Mouse (Mus musculus) forebrain, embryonic 16.5 days (tissue): ENCODE data around the gene Cep135. TPM values are rescaled to one million over a fixed set of nuclear protein-coding genes. Genes with fewer than 3 reads are reported as not detected.
A peak's percentile ranks its signal among the peaks of the same experiment; 100 is the strongest.

ENCODE experiments used
- ATAC-seq: fragments of 200-750 bp; cut with Nextera tagmentation; 2 replicates; pipeline ENCODE4 v1.8.0; 2017; ENCODE audit warnings: mild to moderate bottlenecking, moderate library complexity
- H3K27ac ChIP-seq: fragments of 300-500 bp; sonication (generic); 2 replicates; pipeline ENCODE4 v1.5.1; 2014; ENCODE audit warnings: low read length, control low read depth
- H3K27me3 ChIP-seq: fragments of 300-500 bp; sonication (generic); replicated peaks from 2 replicates; pipeline ENCODE4 v1.6.1; 2014; ENCODE audit warnings: low read length; ENCODE audit not compliant: control insufficient read depth, insufficient read depth
- H3K36me3 ChIP-seq: fragments of 300-500 bp; sonication (generic); 2 replicates; pipeline ENCODE4 v1.6.1; 2014; ENCODE audit not compliant: control insufficient read depth, insufficient read depth
- H3K4me1 ChIP-seq: fragments of 300-500 bp; sonication (generic); replicated peaks from 2 replicates; pipeline ENCODE4 v1.6.1; 2014; ENCODE audit warnings: low read length; ENCODE audit not compliant: control insufficient read depth, insufficient read depth
- H3K4me2 ChIP-seq: fragments of 300-500 bp; sonication (generic); 2 replicates; pipeline ENCODE4 v1.6.1; 2014; ENCODE audit warnings: mild to moderate bottlenecking, low read length, control low read depth
- H3K4me3 ChIP-seq: fragments of 300-500 bp; sonication (generic); replicated peaks from 2 replicates; pipeline ENCODE4 v1.5.1; 2014; ENCODE audit warnings: mild to moderate bottlenecking, low read length, control low read depth
- H3K9ac ChIP-seq: fragments of 300-500 bp; sonication (generic); replicated peaks from 2 replicates; pipeline ENCODE4 v1.6.1; 2014; ENCODE audit warnings: low read depth, low read length, control low read depth
- H3K9me3 ChIP-seq: fragments of 300-500 bp; sonication (generic); 2 replicates; pipeline ENCODE4 v1.6.1; 2016; ENCODE audit warnings: low read length; ENCODE audit not compliant: control insufficient read depth
- WGBS: fragments of 180-500 bp; shearing (Covaris S2); extraction: QIAGEN DNeasy Blood & Tissue Kit; methylation state at CpG from one replicate; pipeline ENCODE4 v1.1.7; 2014; 5-methylcytosine and 5-hydroxymethylcytosine counted together
- polyA plus RNA-seq: library from polyadenylated mRNA; unstranded; fragments of >200 nt; fragmentation: Nextera tagmentation; extraction: Ambion mirVana; gene quantifications from 2 replicates; pipeline ENCODE4 v1.2.1, GENCODE M21; 2015

Gene Cep135
- polyA plus RNA-seq, 1 experiment from 2014 or later, result 5.0 TPM

DNA sequence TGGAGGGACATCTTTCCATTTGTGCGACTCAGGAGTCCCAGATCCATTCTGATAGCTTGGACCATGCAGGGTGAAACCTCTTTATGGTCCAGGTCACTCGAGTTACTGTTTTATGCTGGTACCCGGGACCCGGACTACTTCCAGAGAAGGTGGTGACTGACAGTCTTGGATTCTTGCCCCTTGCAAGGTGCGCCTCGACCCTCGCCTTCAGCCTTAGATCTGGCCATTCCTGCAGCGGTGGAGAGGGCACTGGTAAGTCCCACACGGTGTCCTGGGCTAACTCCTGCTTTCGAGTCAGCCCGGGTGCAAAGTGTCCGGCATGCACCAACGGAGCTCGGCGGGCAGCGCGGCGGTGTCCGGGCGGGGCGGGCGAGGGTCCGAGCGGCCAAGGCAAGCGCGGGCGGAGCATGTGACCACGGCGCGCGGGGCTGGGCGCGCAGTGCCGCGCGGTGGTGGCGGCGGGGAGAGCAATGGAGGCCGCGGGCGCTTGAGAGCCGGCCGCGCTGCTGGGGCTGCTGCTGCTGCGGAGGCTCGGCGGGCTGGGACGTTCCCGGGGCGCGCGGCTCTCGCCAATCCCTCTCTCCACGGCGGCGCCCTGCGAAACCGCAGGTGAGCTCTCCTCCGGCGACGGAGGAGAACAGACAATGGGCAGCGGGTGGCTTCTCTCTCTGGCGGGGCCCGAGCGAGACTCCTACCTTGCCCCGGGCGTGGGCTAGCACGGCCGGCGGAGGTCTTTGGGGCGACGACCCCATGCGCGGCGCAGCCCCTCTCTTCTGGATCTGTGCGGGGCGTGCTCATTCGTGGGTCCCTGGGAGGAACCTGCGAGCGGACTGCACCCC is 69.0 kb downstream of the Cep135 start:
- peak; percentile 94 for ATAC-seq
- WGBS, result 1% methylated on average over 47 of the region's 80 CpGs
- Histone ChIP-seq H3K27ac (peak overlapping the region; percentile 99), H3K4me2 (peak overlapping the region; percentile 75), H3K36me3 (no peaks in the 10 kb centered on the region), H3K9ac (peak overlapping the region; percentile 100), H3K4me3 (peak overlapping the region; percentile 98), H3K9me3 (no peaks in the 10 kb centered on the region), H3K4me1 (peaks cover 18% of the 10 kb centered on the region), H3K27me3 (no peaks in the 10 kb centered on the region)

DNA sequence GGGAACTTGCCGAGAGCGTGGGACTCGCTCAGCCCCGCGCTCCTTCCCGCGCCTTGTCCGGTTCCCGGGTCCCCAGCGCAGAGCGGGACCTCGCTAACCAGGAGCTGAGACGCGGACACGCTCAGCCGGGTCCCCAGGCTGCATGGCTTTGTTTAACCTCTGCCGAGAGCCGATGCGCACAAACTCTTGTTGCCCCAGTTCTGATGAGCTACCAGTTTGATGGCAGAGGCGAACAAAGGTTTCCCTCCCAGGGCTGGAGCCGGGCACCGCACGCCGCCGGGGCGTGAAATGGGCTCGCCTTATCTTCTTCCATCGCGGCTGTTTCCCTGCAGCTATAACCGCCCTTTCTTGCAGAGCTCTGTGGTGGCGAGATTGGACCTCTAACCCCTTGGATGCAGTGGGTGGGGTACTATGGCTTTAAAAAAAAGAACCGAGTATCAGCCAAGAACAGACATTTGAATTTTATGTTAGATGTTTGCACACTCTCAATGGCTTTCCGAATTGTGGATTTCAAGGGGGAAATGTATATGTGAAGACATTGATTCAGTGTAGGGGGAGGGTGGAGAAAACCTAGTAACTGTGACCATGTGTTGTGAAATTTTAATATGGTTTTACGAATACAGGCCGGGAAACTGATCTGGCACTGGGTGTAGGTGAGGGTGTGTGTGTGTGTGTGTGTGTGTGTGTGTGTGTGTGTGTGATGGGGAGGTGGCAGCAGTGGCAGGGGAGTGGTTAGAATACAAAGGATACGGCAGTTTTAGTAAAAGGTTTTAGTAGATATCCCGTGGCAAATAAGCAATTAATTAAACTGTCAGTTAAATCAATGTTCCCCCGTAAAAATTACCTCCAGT is 69.8 kb downstream of the Cep135 start:
- WGBS, result under 1% methylated on average over 38 of the region's 38 CpGs

DNA sequence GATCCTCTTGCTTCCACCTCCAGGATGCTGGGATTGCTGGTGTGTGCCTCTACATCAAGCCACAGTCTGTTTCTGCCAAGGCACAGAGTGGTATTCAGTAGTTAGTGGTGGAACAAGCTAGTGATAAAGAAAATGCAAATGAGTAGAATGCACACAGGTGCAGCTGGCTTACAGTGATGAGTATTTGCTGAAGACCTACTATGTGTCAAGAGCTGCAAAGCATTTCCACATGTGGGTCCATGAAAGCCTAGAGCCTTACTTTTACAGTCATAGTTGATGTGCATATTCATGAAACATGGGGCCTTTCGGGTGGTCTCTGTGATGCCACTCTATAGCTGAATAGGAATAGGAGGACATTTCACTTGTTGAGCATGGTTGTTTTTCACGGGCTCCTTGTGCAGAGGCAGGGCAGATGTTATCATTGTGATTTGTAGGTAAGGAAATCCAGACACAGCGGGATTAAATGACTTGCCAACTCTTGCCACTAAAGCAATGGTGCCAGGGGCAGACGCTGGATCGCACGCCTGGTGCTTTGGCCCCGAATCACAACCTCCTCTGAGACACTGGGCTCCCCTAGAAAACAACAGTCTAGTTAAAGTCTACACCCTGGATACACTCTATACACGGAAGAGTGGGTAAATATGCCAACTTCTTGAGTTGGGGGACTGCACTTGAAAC is 71.6 kb downstream of the Cep135 start:
- no peak for ATAC-seq
- Histone ChIP-seq H3K4me1 (peaks cover 25% of the 10 kb centered on the region), H3K4me3 (no peak overlapping the region), H3K4me2 (no peak overlapping the region; the same call in 1 of the 2 replicates), H3K9me3 (no peaks in the 10 kb centered on the region), H3K27me3 (no peaks in the 10 kb centered on the region), H3K9ac (no peak overlapping the region), H3K27ac (no peak overlapping the region), H3K36me3 (no peaks in the 10 kb centered on the region; the same call in 1 of the 2 replicates)
- WGBS, result 67% methylated on average over 8 of the region's 8 CpGs

More for the DNA sequence above, 69.8 kb downstream of the Cep135 start:
- Histone ChIP-seq H3K36me3 (no peaks in the 10 kb centered on the region), H3K9ac (peak overlapping the region; percentile 100), H3K4me3 (peak overlapping the region; percentile 98), H3K9me3 (no peaks in the 10 kb centered on the region), H3K4me1 (peaks cover 18% of the 10 kb centered on the region), H3K27ac (peak overlapping the region; percentile 99), H3K4me2 (peak overlapping the region; percentile 75), H3K27me3 (no peaks in the 10 kb centered on the region)
- peak; percentile 68 for ATAC-seq

DNA sequence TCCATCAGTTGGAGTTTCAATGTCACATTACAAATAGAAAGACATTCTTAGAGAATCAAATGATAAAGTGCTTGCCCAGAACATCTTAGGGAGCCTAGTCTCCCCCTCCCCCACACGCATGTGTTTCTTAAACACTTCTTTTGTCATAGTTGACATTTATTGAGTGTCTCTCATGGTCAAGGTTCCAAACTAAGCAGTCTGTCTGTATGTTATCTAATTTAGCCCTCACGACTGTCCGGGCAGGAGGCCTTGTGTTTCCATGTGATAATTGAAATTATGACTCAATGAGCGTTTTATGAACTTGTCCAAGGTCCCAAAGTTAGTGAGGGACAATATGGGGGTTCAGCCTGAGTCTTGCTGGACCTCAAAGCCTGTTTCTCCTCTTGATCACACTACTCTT is 72.8 kb downstream of the Cep135 start:
- no peaks in the 10 kb centered on the region; the same call in 1 of the 2 replicates for H3K36me3 ChIP-seq
- H3K9me3 ChIP-seq, result no peaks in the 10 kb centered on the region
- H3K9ac ChIP-seq, result no peak overlapping the region
- no peak overlapping the region for H3K4me2 ChIP-seq
- peaks cover 32% of the 10 kb centered on the region for H3K4me1 ChIP-seq
- no peak for ATAC-seq
- H3K4me3 ChIP-seq, result no peak overlapping the region
- H3K27ac ChIP-seq, result no peak overlapping the region
- 85% methylated on average over 4 of the region's 4 CpGs for WGBS
- H3K27me3 ChIP-seq, result no peaks in the 10 kb centered on the region

DNA sequence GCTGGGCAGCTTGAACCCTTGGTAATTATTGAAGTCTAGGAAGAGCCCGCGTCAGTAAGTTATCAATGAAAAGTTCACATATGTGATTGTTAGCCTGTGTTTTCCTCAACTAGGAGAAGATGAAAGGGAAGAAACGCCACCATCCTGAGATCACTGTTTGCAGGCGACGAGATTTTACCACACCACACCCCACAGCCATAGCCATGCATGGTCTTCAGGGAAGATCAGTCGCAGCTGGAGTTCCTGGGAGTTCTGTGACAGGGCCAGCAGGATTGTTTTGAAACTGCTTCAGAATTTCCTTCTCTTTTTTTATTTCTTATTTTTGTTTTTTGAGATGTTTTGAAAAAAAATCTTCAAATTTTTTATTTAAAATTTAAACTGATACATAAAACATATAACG is 76.4 kb downstream of the Cep135 start:
- H3K9me3 ChIP-seq, result no peaks in the 10 kb centered on the region
- H3K27me3 ChIP-seq, result no peaks in the 10 kb centered on the region
- ATAC-seq, result no peak
- H3K9ac ChIP-seq, result no peak overlapping the region
- no peaks in the 10 kb centered on the region; the same call in 1 of the 2 replicates for H3K36me3 ChIP-seq
- no peak overlapping the region for H3K4me2 ChIP-seq
- H3K4me1 ChIP-seq, result peaks cover 28% of the 10 kb centered on the region
- no peak overlapping the region for H3K27ac ChIP-seq
- H3K4me3 ChIP-seq, result no peak overlapping the region
- WGBS, result 76% methylated on average over 7 of the region's 7 CpGs

DNA sequence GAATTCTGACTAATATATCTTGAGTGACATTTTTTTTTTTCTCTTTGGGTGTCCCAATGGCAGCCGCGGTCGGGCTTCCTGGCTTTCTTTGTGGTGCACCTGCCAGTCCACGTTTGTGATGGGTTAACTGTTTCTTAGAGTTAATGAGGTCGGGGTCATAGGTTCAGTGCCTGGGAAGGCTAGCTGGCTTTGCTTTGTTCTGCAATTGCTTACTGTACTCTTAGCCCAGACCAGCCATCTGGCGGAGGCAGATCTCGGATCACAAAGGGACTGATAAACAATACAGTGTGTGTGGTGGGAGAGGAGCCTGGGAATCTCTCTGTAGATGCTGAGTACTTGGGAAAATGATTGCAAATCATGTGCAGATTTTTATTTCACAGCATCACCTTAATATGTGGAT is 76.9 kb downstream of the Cep135 start:
- Histone ChIP-seq H3K27ac (peak overlapping the region; percentile 55), H3K9me3 (no peaks in the 10 kb centered on the region), H3K36me3 (no peaks in the 10 kb centered on the region; the same call in 1 of the 2 replicates), H3K4me2 (peak overlapping the region; percentile 25; the same call in 1 of the 2 replicates), H3K27me3 (no peaks in the 10 kb centered on the region), H3K4me3 (no peak overlapping the region), H3K4me1 (peaks cover 25% of the 10 kb centered on the region), H3K9ac (no peak overlapping the region; the same call in 1 of the 2 replicates)
- WGBS, result 15% methylated on average over 7 of the region's 7 CpGs
- ATAC-seq, result peak; percentile 57

DNA sequence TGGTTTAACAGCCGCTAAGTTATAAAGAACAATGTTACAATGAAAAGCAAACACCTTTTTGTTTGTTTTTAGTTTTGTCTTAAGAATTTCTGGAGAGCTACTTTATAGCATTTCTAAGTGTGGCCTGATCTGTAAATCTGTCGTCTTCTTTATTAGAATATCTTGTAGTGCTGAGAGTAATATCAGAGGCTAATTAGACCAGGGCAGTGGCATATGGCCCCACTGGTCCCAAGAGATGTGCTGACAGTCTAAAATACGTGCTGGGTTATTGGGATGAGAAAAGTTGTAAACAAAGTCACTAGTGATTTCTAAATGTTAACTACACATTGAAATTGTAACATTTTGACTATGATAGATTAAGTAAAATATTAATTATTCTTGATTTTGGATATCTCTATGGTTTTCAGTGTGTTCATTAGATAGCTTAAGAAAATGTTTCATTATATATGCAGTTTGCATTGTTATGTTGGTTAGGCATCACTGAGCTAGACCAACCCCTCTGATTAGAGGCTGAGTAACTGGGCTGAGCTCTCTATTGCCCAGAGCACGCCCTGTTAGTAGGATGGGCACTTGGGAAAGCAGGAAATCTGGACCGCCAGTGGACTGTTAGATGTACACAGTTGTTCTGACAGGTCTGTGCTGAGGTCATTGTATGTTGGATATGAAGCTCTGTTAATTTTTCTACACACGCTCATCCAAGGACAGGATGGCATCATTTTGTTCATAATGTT is 77.7 kb downstream of the Cep135 start:
- Histone ChIP-seq H3K9me3 (no peaks in the 10 kb centered on the region), H3K4me2 (no peak overlapping the region), H3K27me3 (no peaks in the 10 kb centered on the region), H3K4me1 (peaks cover 25% of the 10 kb centered on the region), H3K36me3 (no peaks in the 10 kb centered on the region; the same call in 1 of the 2 replicates), H3K27ac (no peak overlapping the region), H3K4me3 (no peak overlapping the region), H3K9ac (no peak overlapping the region)
- no peak for ATAC-seq
- WGBS, result 74% methylated on average over 6 of the region's 6 CpGs

DNA sequence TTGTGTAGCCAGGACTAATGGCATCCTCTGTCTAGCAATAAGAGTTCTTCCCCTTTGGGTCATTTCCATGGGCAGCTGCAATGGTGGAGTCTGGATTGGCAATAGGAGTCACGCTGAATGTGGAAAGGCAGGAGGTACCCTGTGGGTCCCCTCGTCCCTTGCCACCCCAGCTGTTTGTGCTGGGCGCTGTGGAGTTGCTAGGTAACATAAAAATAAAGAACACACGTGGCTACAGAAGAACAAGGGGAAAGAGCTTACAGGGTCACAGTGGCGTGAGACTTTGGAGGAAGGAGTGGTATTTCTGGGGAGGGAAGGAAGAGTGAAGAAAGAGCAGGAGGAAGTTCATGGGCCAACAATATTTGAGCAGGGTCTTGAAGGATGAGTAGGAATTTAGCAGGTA is 79.6 kb downstream of the Cep135 start:
- H3K4me3 ChIP-seq, result no peak overlapping the region
- no peak for ATAC-seq
- H3K4me1 ChIP-seq, result peaks cover 25% of the 10 kb centered on the region
- 61% methylated on average over 5 of the region's 5 CpGs for WGBS
- no peaks in the 10 kb centered on the region; the same call in 1 of the 2 replicates for H3K36me3 ChIP-seq
- no peak overlapping the region for H3K9ac ChIP-seq
- H3K4me2 ChIP-seq, result no peak overlapping the region
- no peaks in the 10 kb centered on the region for H3K9me3 ChIP-seq
- H3K27me3 ChIP-seq, result no peaks in the 10 kb centered on the region
- no peak overlapping the region for H3K27ac ChIP-seq
